Mouse (Mus musculus) heart, adult 11 months (tissue): ENCODE data around the gene Traf7.
A peak's percentile ranks its signal among the peaks of the same experiment; 100 is the strongest.

Experiments
- DNase-seq: peaks from one replicate; pipeline ENCODE4 v3.0.0; 2022

The Traf7 gene

GRCm38 (mm10) chr17:24545247-24545646, 17.5 kb upstream of the Traf7 start:
- no peak for DNase-seq

GRCm38 (mm10) chr17:24544613-24545012, 16.9 kb upstream of the Traf7 start:
- DNase-seq, result no peak

GRCm38 (mm10) chr17:24540375-24540774, 12.6 kb upstream of the Traf7 start:
- peak; percentile 94 for DNase-seq

- DNase-seq, result no peak
Observed at GRCm38 (mm10) chr17:24538950-24539349, 11.2 kb upstream of the Traf7 start.

- DNase-seq, result no peak
Observed at GRCm38 (mm10) chr17:24537536-24537935, 9.8 kb upstream of the Traf7 start.

GRCm38 (mm10) chr17:24535300-24535699, 7.6 kb upstream of the Traf7 start:
- no peak for DNase-seq

- DNase-seq, result no peak
Observed at GRCm38 (mm10) chr17:24534160-24534718, 6.5 kb upstream of the Traf7 start, which contains the start of gene Rab26. Rab26 (minus strand) TSS chr17:24534210.

GRCm38 (mm10) chr17:24533099-24533992, 5.6 kb upstream of the Traf7 start:
- DNase-seq, result peak; percentile 98

- DNase-seq, result no peak
Observed at GRCm38 (mm10) chr17:24532045-24532444, 4.3 kb upstream of the Traf7 start.

GRCm38 (mm10) chr17:24531064-24531463, 3.3 kb upstream of the Traf7 start:
- DNase-seq, result no peak

GRCm38 (mm10) chr17:24530361-24531050, 2.8 kb upstream of the Traf7 start:
- peak; percentile 93 for DNase-seq

GRCm38 (mm10) chr17:24529883-24530282, 2.1 kb upstream of the Traf7 start:
- no peak for DNase-seq

- no peak for DNase-seq
Observed at GRCm38 (mm10) chr17:24529007-24529451, 1.3 kb upstream of the Traf7 start.

- DNase-seq, result no peak
Observed at GRCm38 (mm10) chr17:24528560-24528918, 801 bp upstream of the Traf7 start.

GRCm38 (mm10) chr17:24527315-24527714, 423 bp downstream of the Traf7 start:
- no peak for DNase-seq

- DNase-seq, result no peak
Observed at GRCm38 (mm10) chr17:24524734-24525133, 3.0 kb downstream of the Traf7 start.

GRCm38 (mm10) chr17:24520450-24520849, 7.3 kb downstream of the Traf7 start:
- no peak for DNase-seq

- DNase-seq, result peak; percentile 96
Observed at GRCm38 (mm10) chr17:24514270-24515257, 13.2 kb downstream of the Traf7 start.

- DNase-seq, result peak; percentile 94
Observed at GRCm38 (mm10) chr17:24513609-24514008, 14.1 kb downstream of the Traf7 start.

- no peak for DNase-seq
Observed at GRCm38 (mm10) chr17:24507806-24508460, 19.8 kb downstream of the Traf7 start.

- DNase-seq, result no peak
Observed at GRCm38 (mm10) chr17:24507129-24507664, 20.5 kb downstream of the Traf7 start.
